Mouse (Mus musculus): Measurements from ENCODE around the gene 2310030G06Rik. TPM values are rescaled to one million over a fixed set of nuclear protein-coding genes. Genes with fewer than 3 reads are reported as not detected.

2310030G06Rik gene
- polyA plus RNA-seq, 1 experiment = not detected

DNA sequence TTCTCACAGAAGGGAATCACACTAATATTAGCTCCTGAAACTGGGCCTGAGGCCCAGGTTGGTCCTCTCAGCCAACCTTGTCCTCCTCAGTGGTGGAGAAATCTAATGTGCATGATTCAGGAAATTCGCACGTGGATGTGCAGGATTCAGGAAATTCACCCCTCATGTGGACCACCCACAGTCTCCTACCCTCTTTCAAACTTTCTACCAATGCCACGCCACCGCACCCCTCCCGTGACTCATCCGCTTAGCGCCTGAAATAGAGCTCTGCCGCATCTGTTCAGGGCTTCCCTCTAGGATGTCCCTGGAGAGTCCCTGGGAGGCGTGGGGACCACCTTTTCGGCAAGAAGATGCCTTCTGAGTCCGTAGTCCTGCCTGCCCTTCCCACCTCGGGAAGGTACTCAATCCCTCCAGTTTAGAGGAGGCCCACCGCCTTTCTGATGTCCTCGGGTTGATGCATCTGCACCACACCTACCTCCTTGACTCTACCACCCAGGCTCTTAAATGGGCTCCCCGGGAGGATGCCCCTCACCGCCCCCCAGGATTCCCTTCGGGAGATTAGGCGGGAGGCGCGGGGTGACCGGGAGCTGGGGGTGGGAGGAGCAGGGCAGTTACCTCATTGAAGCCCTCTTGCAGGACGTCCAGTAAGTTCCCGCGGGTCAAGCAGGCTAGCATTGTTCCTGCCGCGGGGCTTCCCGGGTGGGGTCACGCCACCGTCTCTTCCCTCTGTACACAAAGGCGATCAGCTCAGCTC lies 19.0 kb downstream of the 2310030G06Rik start:
- no peak for TF ChIP-seq GATA1 (IDR thresholded peaks at IDR 0.05; ENCODE audit: low read length)

DNA sequence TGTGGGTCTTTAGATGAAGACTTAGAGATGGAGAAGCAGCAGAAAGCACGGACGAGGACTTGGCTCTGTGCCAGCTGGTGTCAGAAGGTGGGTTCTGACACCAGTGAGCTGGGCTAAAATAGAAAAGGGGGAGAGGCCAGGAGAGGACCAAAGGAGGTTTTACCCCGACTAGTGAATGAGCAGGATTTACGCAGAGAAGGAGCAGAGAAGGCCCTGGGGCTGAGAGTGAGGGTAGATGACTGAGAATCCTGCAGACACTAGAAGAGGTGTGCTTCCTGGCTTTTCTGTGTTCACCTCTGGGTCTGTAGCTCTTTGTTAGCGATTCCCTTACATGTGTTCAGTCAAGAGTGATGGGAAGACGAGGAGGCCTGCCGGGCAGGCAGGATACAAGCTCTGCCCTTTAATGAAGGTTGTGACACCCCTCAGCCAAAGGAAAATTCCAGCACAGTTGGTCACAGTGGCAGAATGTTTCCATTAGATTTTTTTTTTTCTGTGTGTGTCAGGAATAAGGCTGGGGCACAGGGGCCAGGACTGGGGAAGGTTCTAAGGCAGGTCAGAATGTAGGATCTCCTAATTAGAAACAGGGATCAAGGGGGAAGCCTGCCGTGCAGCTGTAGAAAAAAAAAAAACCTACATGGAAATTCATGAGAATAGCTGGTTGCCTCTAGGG lies 20.3 kb downstream of the 2310030G06Rik start:
- TF ChIP-seq GATA1 (IDR thresholded peaks at IDR 0.05; ENCODE audit: low read length) = no peak

DNA sequence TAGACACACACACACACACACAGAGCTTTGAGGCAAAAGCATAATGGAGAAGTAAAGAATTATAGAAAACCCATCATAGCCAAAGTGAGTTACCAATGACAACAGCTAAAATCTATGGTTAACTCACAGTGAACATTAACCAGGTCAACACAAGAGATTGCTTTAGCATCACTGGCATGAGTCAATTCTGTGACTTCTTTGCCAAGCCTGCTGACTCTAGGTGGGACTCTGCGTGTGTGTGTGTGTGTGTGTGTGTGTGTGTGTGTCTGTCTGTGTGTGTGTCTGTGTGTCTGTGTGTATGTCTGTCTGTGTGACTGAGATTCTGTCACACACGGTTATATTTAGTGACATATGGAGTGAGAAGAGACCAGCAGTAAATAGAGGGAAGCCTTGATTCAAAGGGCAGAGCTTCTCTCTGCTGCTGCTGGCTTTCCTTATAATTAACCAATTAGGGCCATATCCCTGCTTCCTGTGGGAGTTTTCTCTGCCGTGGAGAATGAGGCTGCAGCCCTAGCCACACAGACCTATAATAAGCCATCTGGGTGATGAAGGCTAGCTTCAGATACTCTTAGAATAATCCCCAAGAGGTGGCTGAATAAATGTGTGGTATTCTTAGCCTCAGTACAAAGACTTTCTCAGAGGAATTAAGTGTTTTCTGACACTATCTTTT lies 21.5 kb downstream of the 2310030G06Rik start:
- no peak for TF ChIP-seq GATA1 (IDR thresholded peaks at IDR 0.05; ENCODE audit: low read length)

DNA sequence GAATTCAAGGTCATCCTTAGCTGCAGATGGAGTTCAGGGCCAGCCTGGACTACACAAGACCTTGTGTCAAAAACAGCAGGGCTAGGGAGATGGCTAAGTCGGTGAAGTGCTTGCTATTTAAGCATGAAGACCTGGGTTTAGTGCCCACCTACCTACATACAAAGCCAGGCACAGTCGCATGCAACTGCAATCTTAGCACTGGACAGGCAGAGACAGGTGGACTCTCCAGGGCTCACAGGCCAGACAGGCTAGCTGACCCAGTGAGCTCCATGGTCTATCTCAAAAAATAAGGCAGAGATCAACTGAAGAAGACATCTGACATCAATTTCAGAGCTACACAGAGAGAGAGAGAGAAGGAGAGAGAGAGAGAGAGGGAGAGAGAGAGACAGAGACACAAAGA lies 22.2 kb downstream of the 2310030G06Rik start:
- TF ChIP-seq GATA1 (IDR thresholded peaks at IDR 0.05; ENCODE audit: low read length) = no peak

DNA sequence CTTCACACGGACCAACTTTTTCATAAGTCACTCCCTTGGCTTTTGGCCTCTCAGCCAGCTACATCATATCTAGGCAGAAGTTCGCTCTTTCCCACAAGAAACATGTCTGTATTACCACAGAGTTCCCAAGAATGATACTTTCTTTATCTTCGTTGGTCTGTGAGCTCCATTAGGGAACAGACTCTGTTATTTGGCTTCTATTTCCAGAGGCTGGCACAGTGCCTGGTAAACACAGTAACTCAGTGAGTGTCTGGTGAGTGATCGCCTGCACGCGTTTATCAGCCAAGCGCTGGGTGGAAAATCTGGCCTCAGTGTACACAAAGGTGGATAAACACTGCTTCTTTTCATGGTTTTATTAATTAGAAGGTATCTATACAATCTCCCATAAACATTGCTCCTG lies 22.9 kb downstream of the 2310030G06Rik start:
- no peak for TF ChIP-seq GATA1 (IDR thresholded peaks at IDR 0.05; ENCODE audit: low read length)

DNA sequence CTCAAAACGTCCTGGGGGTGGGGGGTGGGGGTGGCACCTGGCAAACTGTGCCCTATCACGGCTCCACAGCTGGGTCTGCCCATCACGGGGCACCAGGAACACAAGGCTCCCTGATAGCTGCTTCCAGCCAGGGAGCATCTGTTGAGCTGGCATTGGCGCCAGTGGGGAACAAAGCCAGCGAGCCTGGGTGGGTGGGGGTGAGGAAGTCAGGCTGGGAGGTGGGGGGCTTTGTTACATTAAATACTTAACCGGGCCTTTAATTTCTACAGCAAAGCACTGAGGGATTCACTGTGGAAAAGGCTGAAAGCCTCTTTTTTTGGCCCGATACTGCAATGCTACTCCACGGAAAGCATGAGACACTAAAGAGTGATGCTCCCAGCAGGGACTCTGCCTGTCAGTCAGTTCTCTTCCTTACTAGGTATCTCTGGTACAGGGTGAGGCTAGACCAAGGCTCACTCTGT lies 23.9 kb downstream of the 2310030G06Rik start:
- TF ChIP-seq GATA1 (IDR thresholded peaks at IDR 0.05; ENCODE audit: low read length) = no peak

DNA sequence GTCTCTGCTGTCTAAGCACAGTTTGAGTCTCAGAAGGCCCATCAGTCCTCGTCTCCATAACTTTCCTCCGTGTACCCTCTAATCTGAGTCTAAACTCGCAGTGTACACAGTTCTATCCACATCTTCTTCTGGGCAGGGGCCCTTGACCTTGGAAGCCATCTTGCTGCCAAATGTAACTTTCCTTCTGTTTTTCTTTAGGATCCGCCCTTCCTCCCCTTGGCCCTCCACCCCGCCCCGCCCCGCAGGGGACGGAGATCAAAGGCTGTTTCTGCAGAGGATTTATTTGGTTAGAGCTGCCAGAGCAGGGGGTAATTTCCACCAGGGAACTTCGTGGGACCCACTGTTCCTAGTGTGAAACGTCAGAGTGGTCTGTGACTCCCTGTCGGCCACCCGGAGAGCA lies 25.3 kb downstream of the 2310030G06Rik start:
- no peak for TF ChIP-seq GATA1 (IDR thresholded peaks at IDR 0.05; ENCODE audit: low read length)

DNA sequence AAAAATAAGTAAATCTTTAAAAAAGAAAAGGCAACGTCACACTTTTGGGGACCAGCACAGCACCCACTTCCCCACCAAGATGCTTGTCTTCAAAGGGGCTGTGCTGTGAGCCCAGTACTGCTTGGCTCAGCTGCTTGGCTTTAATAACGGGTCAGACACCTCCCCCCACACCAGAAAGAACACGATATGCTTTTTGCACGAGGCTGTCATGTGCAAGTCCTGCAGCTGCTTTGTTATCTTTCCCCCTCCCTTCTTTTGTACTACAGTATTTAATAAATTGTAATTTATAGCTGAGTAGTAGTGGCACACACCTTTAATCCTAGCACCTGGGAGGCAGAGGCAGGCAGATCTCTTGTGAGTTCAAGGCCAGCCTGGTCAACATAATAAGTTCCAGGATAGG lies 27.5 kb downstream of the 2310030G06Rik start:
- no peak for TF ChIP-seq GATA1 (IDR thresholded peaks at IDR 0.05; ENCODE audit: low read length)

DNA sequence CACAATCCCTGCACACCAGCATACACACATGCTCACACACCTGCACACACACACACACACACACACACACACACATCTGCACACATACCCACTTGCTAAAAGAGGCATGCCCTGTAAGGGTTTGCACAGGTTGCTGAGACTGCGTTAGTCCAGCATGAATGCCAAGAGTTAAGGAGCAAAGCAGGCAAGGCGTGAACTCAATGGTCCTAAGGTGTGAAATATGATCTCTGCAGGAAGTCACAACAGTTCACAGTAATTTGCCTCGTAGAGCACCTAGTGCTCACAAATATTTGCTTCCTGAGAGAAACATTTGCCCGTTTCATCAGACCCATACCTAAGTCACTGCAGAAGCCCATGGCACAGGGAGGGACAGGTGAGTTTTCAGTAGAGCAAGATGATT lies 32.1 kb downstream of the 2310030G06Rik start:
- no peak for TF ChIP-seq GATA1 (IDR thresholded peaks at IDR 0.05; ENCODE audit: low read length)

DNA sequence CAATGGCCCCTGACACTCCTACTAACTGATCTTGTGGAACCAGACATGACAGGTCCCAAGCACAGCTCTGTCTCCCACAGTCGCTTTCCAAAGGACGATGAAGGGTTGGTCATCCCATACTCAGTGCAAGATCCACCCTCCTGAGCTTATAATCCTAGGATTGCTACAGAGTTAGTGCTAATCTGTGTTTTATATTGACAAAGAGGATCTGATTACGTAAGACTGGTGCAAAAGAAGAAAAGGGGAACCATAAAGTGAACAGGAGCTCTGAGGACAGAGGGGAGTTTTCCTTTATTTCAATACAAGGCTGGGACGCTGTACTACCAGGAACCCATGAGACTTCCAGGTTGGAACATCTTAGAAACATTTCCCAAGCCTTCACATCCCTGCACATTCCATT lies 35.0 kb downstream of the 2310030G06Rik start:
- TF ChIP-seq GATA1 (IDR thresholded peaks at IDR 0.05; ENCODE audit: low read length) = no peak

DNA sequence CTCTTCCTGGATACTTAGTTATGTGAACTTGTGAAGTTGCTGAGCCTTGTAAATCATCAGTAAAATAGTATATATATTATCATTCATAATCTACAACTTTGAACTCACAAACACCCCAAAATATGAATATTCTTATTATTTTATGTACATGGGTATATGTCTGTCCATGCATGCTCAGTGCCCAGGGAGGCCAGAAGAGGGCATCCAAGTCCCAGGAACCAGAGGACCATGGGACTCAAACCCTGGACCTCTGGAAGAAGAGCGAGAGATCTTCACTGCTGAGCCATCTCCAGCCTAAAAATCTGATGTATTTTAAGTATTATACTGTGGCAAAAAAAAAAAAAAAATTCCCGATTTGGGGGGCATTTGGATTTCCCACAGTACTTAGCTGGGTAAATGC lies 37.2 kb downstream of the 2310030G06Rik start:
- no peak for TF ChIP-seq GATA1 (IDR thresholded peaks at IDR 0.05; ENCODE audit: low read length)

DNA sequence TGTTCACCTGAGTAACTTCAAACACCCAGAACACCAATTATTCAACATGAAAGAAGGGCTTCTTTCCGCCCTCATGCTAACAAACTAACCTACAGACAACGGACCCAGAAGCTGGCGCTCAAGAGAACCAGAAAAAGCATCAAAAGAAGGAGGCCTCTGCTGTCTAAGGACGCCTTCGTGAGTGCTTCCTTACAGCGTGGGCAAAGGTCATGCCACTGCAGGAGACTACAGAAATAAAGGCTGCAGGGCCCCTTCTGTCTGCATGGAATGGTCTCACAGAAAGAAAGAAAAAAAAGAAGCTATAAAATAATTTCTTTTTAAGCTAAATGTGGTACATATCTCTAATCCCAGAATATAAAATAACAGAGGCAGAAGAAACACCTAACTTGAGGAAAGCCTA lies 41.4 kb downstream of the 2310030G06Rik start:
- TF ChIP-seq GATA1 (IDR thresholded peaks at IDR 0.05; ENCODE audit: low read length) = no peak

DNA sequence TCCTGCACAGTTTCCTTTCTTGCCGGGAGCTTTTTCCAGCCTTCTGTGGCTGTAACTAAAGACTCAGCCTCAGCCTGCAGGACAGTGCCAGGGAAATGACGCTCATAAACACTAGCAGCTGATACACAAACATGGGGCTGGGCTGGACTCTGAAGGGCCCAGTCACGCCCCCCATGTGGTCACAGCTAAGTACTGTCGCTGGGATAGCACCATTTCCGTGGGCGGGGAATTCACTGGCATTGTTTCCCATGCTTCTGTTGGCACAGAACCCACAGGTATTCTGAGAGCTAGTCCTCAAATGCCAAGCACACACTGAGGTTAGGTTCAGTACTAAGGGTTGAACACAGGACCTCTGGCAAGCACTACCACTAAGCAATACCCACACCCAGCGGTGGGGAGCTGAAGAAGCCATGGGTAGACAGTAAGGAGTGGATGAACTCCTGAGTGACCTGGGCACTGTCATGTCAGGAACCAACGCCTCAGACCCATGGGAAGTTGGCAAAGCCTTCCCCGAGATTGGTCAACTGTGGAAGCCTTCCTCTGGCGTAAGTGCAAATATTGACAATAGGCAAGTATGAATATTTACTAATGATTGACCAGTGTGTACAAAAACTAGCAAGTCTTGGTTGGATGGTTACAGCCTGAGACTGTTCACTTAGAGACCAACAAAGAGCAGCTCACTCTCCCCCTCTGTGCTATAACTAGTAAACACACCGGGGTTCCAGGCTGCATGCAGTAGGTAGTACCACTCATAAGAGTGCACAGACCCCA lies 45.2 kb downstream of the 2310030G06Rik start:
- no peak for TF ChIP-seq GATA1 (IDR thresholded peaks at IDR 0.05; ENCODE audit: low read length)

DNA sequence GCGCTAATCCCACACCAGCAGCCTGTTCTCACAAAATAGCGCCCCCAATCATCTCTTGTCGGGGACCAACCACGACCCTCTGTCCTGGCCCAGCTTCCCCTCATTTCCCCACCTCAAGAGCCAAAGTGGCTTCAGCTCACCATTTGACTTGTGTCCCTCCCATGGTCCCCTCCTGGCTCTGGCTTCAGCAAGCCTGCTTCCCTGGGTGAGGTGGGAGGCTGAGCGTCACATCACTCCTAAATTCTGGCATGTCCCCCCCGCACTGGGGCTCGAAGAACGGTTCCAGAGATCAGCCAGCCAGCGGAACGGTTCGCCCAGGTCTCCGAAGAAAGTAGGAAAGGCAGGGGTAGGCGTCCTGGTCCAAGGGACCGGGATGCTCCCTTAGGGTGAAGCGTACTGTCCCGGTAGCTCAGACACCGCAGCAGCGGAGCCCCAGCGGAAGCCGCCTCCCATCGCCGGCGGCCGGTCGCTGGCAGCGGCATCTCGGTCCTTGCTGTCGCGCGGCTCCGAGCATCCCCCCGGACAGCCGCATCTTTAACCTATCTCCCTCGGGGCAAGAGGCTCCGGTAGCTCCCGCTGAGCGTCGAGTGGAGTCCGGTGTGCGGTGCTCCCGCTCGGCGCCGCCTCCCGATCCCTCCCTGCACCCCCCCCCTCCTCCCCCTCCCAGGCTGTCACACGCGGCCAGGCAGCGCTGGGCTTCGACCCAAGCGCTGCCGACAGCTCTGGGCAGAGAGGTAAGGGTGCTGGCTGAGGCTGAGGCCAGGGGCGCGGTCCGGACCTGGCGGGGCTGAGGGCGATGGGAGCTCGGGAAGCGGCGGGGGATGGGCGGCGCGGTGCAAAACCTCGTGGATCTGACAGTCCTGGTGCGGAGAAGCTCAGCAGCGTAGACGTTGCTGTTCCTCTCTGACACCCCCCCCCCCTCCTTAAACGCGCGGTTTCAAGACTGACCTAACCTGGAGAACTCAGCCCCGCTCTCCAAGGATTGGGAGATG lies 47.6 kb downstream of the 2310030G06Rik start:
- no peak for TF ChIP-seq GATA1 (IDR thresholded peaks at IDR 0.05; ENCODE audit: low read length)

DNA sequence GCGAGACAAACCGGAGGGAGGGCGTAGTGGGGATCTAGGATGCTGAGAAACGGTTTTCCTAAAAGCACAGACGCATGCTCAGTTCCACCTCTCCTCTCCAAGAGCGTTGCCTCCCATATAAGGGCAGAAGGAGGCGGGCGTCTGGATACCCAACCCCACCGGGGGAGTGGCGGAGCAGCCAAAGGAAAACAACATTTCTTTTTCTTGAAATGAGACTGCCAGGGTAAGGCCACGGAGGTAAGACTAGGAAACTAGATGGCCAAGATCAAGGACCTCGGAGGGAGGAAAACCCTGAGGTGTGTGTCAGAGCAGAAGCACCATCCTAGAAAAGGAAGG lies 48.7 kb downstream of the 2310030G06Rik start:
- no peak for TF ChIP-seq GATA1 (IDR thresholded peaks at IDR 0.05; ENCODE audit: low read length)

All from G1E-ER4 (cell line).